Mouse (Mus musculus) adrenal gland, adult 8-10 months (tissue): ENCODE measurements around the gene Sag. TPM values are rescaled to one million over a fixed set of nuclear protein-coding genes. Genes with fewer than 3 reads are reported as not detected.

ENCODE experiments used
- DNase-seq: peaks from one replicate; pipeline ENCODE4 v3.0.0; 2022
- total RNA-seq, 4 experiments: library from RNA; stranded (reverse); gene quantifications; 2 replicates each; pipeline ENCODE4 v1.2.4; 2022

The Sag gene
- total RNA-seq, 4 experiments from 2014 or later = 2.6 to 4.7 (median 2.9) TPM

GRCm38 (mm10) chr1:87854411-87854810 lies 50.9 kb downstream of the Sag start:
- DNase-seq = no peak

DNA sequence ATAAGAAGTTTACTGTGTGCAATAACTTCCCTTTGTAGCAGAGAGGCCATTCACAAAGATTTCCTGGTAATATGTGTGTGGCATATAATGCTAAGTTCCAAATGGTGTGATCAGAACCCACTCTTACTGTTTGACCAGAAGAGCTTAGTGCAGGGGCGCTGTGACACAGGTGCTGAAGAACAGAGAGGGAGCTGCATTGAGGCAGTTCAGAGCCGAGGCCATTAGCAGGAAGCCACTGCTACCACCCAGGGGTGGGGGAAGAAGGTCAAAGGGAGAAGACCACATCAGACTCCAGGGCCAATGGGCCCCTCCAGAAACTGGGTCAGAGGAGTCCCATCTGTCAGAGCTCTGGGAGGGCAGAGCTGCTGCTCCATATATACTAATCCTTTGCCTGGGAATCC lies 51.4 kb downstream of the Sag start:
- DNase-seq = no peak

- no peak for DNase-seq
Measured at GRCm38 (mm10) chr1:87855522-87855921, 52.0 kb downstream of the Sag start.

- DNase-seq = no peak
Measured at GRCm38 (mm10) chr1:87856823-87857222, 53.3 kb downstream of the Sag start.

DNA sequence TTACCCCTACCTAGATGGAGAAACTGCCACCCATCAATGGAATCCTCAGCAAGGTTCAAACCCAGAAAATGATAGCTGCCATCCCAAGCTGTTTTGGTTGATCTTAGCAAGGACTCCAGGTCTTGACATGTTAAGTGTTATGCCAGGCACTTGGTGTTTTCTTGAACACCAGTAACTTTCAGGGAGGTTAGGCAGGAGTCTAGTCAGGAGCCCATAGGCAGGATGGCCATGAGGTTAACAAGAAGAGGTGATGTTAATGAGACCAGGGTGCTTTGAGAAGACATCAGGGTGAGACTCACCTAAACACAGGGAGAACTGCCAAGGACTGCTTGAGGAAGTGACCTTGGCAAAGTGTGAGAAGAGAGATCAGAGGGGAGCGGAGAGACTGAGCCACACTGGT lies 54.6 kb downstream of the Sag start:
- DNase-seq = no peak

DNA sequence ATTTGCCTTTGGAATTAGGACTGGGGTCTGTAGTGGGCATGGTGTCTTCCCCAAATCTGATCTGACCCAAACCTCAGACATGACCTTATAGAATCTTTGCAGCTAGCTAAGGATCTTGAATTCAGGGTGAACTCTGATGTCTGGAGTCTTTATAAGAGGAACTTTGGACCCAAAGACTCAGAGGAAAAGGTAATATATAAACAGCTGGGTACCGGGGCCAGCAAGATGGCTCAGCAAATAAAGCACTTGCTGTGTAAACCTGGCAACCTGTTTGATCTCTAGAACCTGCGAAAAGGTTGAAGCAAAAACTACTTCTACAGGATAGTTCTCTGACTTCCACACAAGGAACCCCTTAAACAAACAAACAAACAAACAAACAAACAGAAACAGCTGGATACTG lies 55.0 kb downstream of the Sag start:
- no peak for DNase-seq

DNA sequence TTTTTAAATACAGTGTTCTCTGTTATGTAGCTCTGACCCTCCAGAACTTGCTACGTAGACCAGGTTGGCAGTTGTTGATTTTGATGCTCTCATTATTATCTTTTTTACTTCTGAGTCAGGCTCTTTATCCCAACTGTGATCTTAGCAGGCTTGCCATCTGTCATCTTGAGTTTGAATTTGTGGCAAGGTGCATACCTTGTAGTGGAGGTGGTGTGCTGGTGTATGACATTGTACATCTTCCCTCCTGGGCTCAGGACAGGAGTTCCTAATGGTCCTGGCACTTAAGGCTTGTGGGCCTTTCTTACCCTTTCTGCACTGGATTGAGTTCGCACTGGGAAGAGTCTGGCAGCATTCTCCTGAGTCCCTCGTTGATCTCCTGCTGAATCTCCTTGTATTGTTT lies 60.1 kb downstream of the Sag start:
- no peak for DNase-seq

DNA sequence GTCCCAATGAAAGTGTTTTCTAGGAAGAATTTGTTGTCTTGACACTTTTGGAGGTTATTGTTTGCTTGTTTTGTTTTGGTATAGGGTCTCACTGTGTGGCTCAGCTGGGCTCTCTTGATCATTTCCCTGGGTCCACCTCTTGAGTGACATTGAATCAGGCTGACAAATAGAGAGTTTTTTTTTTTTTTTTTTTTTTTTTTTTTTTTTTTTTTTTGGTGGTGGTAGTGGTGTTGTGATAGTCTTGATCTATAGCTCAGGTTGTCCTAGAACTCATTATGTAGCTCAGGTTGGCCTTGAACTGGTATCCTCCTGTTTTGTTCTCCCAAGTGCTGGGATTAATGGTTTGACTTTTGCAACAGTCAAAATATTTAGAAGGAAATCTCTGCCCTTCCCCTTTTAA lies 61.4 kb downstream of the Sag start:
- DNase-seq = no peak

- DNase-seq = no peak
Measured at GRCm38 (mm10) chr1:87866672-87867071, 63.2 kb downstream of the Sag start.

DNA sequence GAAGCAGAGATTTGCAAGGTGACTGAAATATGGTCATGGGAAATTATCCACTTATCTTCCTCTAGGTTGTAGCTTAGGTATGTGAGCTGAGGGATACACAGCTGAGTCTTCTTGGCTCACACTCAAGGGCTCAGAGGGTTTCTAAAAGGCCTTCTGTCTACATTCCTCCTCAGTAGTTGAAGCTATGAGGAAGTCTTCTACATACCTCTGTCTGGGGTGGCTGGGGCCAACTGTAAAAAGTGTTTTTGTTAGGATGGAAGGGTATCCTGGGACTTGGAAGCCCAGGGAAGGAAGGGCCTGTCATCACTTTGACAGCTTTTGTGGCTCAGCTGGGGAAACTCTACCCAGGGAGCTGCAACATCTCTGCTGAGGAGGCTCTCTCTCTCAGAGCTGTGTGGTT lies 68.1 kb downstream of the Sag start:
- no peak for DNase-seq

DNA sequence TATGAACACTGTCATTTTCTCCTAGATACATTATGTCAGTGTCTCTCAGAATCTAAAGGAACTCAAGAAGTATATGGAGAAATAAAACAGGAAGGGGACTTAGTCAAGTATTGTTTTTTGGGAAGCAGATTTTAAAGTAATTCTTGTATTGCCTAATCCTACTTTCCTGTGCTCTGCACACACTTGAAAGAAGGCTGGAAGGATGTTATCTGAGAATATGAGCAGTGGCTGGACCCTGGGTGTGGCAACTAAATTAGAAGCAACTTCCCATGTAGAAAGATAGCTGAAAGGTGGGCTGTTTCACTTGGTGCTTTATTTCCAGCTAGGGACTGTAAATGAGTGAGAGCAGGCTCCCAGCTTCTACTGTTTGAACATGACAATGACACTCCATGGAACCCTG lies 69.6 kb downstream of the Sag start:
- DNase-seq = no peak

DNA sequence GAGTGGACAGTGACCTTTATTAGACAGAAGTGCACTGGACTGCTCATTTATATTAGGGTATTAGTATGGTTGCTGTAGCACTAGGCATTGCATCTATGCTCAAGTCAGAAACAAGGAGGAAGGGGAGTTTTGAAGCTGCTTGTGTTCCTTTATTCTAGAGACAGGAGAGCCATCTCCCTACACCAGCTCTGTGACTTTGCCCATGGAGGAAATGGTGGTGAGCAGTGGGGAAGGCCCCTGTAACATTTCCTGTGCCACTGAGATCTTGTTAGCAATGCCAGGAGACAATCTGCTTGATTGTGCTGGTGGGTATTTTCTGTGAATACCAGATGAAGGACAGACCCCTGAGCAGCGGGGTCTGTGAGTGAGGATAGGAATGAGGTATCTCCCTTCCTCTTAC lies 72.6 kb downstream of the Sag start:
- no peak for DNase-seq

- no peak for DNase-seq
Measured at GRCm38 (mm10) chr1:87877552-87878283, 74.2 kb downstream of the Sag start.

DNA sequence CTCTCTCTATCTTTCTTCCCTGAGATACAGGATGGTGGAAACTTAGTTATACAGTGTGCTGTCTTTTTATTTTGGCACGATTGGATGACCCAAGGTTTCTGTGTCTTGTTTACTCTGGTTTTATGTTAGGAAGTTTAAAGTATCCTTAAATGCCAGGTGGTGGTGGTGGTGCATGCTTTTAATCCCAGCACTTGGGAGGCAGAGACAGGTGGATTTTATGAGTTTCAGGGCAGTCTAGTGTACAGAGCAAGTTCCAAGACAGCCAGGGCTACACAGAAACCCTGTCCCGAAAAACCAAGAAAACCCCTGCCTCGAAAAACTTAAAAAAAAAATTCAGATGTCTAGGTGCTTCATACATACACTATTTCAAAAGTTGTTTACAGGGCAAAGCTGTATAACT lies 75.6 kb downstream of the Sag start:
- DNase-seq = no peak

GRCm38 (mm10) chr1:87879494-87880325 lies 76.2 kb downstream of the Sag start:
- peak; percentile 69 for DNase-seq

- no peak for DNase-seq
Measured at GRCm38 (mm10) chr1:87880326-87880627, 76.8 kb downstream of the Sag start.

DNA sequence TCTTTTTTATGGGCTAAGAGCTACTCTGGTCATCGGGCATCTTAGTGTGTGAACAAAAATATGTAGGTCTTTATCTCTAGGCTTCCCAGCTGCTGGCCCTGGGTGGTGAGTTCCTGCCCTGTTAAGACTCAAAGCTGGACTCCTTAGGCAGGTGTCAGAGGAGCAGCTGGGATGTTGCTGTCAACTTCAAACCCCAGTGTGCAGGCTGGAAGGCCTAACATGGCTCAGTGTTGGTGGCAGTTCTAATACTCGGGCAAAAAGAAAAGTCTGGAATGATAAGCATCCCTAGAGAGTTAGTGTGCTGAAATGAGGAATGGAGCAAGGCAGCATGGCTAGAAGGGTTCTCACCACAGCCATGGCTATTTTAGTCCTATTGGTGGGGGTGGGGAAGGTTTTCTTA lies 77.4 kb downstream of the Sag start:
- DNase-seq = no peak

- DNase-seq = no peak
Measured at GRCm38 (mm10) chr1:87881726-87882125, 78.2 kb downstream of the Sag start.

DNA sequence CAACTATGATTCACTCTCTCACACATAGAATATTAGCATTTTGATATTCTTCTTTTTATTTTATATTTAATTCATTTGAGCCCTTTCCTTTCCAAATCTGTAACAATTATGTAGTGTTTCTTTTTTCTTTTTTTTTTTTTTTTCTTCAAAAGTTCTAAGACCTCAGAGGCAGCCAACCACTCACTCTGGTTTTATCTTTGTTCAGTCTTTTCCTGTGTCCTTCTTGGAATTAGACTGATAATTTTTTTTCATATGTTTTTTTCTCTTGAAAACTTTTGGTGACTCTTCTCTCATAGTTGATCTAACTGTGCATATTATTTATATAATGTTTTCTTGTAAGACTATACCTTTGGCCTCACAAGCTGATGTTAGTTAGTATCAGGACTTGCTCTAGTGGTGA lies 79.1 kb downstream of the Sag start:
- no peak for DNase-seq

- DNase-seq = no peak
Measured at GRCm38 (mm10) chr1:87890960-87891359, 87.5 kb downstream of the Sag start.

- no peak for DNase-seq
Measured at GRCm38 (mm10) chr1:87891634-87892033, 88.2 kb downstream of the Sag start.

GRCm38 (mm10) chr1:87892499-87892898 lies 89.0 kb downstream of the Sag start:
- DNase-seq = no peak

- DNase-seq = no peak
Measured at GRCm38 (mm10) chr1:87893414-87893813, 89.9 kb downstream of the Sag start.
